Mouse (Mus musculus): ENCODE results near the gene Ccdc181. TPM values are rescaled to one million over a fixed set of nuclear protein-coding genes. Genes with fewer than 3 reads are reported as not detected.
A peak's percentile ranks its signal among the peaks of the same experiment; 100 is the strongest.

Ccdc181 gene
- polyA plus RNA-seq, 1 experiment from 2014 or later: 14.8 TPM

- no peak overlapping the region for H3K9ac ChIP-seq
- no peak overlapping the region for H3K27ac ChIP-seq
- WGBS: 61% methylated on average over 8 of the region's 8 CpGs
Measured at GRCm38 (mm10) chr1:164250391-164251150, 24.8 kb upstream of the Ccdc181 start.

GRCm38 (mm10) chr1:164251438-164251837 is 23.9 kb upstream of the Ccdc181 start:
- no peak for ATAC-seq (ENCODE audit: low FRiP score, low read depth)
- Histone ChIP-seq H3K27ac (no peak overlapping the region), H3K9me3 (no peaks in the 10 kb centered on the region), H3K4me3 (no peak overlapping the region), H3K4me1 (peaks cover 23% of the 10 kb centered on the region; the same call in 1 of the 2 replicates), H3K36me3 (no peaks in the 10 kb centered on the region), H3K4me2 (replicated peaks) (no peak overlapping the region), H3K27me3 (replicated peaks) (no peaks in the 10 kb centered on the region), H3K9ac (no peak overlapping the region)
- WGBS: 86% methylated on average over 1 of the region's 1 CpGs

More at GRCm38 (mm10) chr1:164250391-164251150, 24.8 kb upstream of the Ccdc181 start:
- Histone ChIP-seq H3K4me1 (peaks cover 23% of the 10 kb centered on the region; the same call in 1 of the 2 replicates), H3K4me3 (peak overlapping the region; percentile 61; the same call in 1 of the 2 replicates), H3K4me2 (replicated peaks) (peak overlapping the region; percentile 87), H3K9me3 (no peaks in the 10 kb centered on the region), H3K27me3 (replicated peaks) (no peaks in the 10 kb centered on the region), H3K36me3 (no peaks in the 10 kb centered on the region)
- no peak for ATAC-seq (ENCODE audit: low FRiP score, low read depth)

GRCm38 (mm10) chr1:164252551-164252950 is 22.8 kb upstream of the Ccdc181 start:
- peaks cover 22% of the 10 kb centered on the region; the same call in 1 of the 2 replicates for H3K4me1 ChIP-seq
- ATAC-seq (ENCODE audit: low FRiP score, low read depth): no peak
- H3K9me3 ChIP-seq: no peaks in the 10 kb centered on the region
- 63% methylated on average over 5 of the region's 5 CpGs for WGBS
- no peak overlapping the region for H3K9ac ChIP-seq
- H3K27ac ChIP-seq: no peak overlapping the region
- H3K4me2 ChIP-seq (replicated peaks): no peak overlapping the region
- no peaks in the 10 kb centered on the region for H3K27me3 ChIP-seq (replicated peaks)
- H3K4me3 ChIP-seq: no peak overlapping the region
- peaks cover 9% of the 10 kb centered on the region; the same call in 1 of the 2 replicates for H3K36me3 ChIP-seq

- Histone ChIP-seq H3K27ac (no peak overlapping the region), H3K4me1 (peaks cover 10% of the 10 kb centered on the region; the same call in 1 of the 2 replicates), H3K9me3 (no peaks in the 10 kb centered on the region), H3K4me3 (no peak overlapping the region), H3K9ac (no peak overlapping the region), H3K27me3 (replicated peaks) (no peaks in the 10 kb centered on the region), H3K36me3 (peaks cover 9% of the 10 kb centered on the region; the same call in 1 of the 2 replicates), H3K4me2 (replicated peaks) (no peak overlapping the region)
- WGBS: 83% methylated on average over 3 of the region's 3 CpGs
- no peak for ATAC-seq (ENCODE audit: low FRiP score, low read depth)
Measured at GRCm38 (mm10) chr1:164254836-164255235, 20.5 kb upstream of the Ccdc181 start.

- no peak for ATAC-seq (ENCODE audit: low FRiP score, low read depth)
- WGBS: 84% methylated on average over 16 of the region's 16 CpGs
- no peak overlapping the region for H3K4me2 ChIP-seq (replicated peaks)
- no peak overlapping the region for H3K27ac ChIP-seq
- no peak overlapping the region for H3K4me3 ChIP-seq
- no peaks in the 10 kb centered on the region for H3K27me3 ChIP-seq (replicated peaks)
- H3K9me3 ChIP-seq: no peaks in the 10 kb centered on the region
- no peak overlapping the region for H3K9ac ChIP-seq
- H3K4me1 ChIP-seq: no peaks in the 10 kb centered on the region
- H3K36me3 ChIP-seq: peaks cover 20% of the 10 kb centered on the region
Measured at GRCm38 (mm10) chr1:164260171-164261028, 15.0 kb upstream of the Ccdc181 start.

GRCm38 (mm10) chr1:164261553-164261952 is 13.8 kb upstream of the Ccdc181 start:
- Histone ChIP-seq H3K4me3 (no peak overlapping the region), H3K27me3 (replicated peaks) (no peaks in the 10 kb centered on the region), H3K9me3 (no peaks in the 10 kb centered on the region), H3K4me1 (no peaks in the 10 kb centered on the region), H3K9ac (no peak overlapping the region), H3K4me2 (replicated peaks) (no peak overlapping the region), H3K27ac (no peak overlapping the region), H3K36me3 (peaks cover 20% of the 10 kb centered on the region)
- no peak for ATAC-seq (ENCODE audit: low FRiP score, low read depth)
- 95% methylated on average over 7 of the region's 7 CpGs for WGBS

GRCm38 (mm10) chr1:164270941-164271340 is 4.4 kb upstream of the Ccdc181 start:
- no peak overlapping the region for H3K27ac ChIP-seq
- WGBS: 94% methylated on average over 7 of the region's 7 CpGs
- no peak overlapping the region for H3K4me2 ChIP-seq (replicated peaks)
- H3K27me3 ChIP-seq (replicated peaks): no peaks in the 10 kb centered on the region
- H3K4me1 ChIP-seq: no peaks in the 10 kb centered on the region
- H3K4me3 ChIP-seq: no peak overlapping the region
- ATAC-seq (ENCODE audit: low FRiP score, low read depth): no peak
- no peak overlapping the region for H3K9ac ChIP-seq
- H3K36me3 ChIP-seq: no peaks in the 10 kb centered on the region
- no peaks in the 10 kb centered on the region for H3K9me3 ChIP-seq

- H3K4me1 ChIP-seq: no peaks in the 10 kb centered on the region
- H3K4me3 ChIP-seq: no peak overlapping the region
- no peak overlapping the region for H3K4me2 ChIP-seq (replicated peaks)
- H3K36me3 ChIP-seq: no peaks in the 10 kb centered on the region
- no peak for ATAC-seq (ENCODE audit: low FRiP score, low read depth)
- H3K9ac ChIP-seq: no peak overlapping the region
- no peak overlapping the region for H3K27ac ChIP-seq
- WGBS: 79% methylated on average over 6 of the region's 6 CpGs
- no peaks in the 10 kb centered on the region for H3K27me3 ChIP-seq (replicated peaks)
- H3K9me3 ChIP-seq: no peaks in the 10 kb centered on the region
Measured at GRCm38 (mm10) chr1:164273659-164274058, 1.7 kb upstream of the Ccdc181 start.

GRCm38 (mm10) chr1:164276552-164276951 is 1.2 kb downstream of the Ccdc181 start:
- WGBS: 95% methylated on average over 3 of the region's 3 CpGs
- H3K4me3 ChIP-seq: no peak overlapping the region
- H3K9me3 ChIP-seq: no peaks in the 10 kb centered on the region
- no peaks in the 10 kb centered on the region for H3K27me3 ChIP-seq (replicated peaks)
- H3K4me1 ChIP-seq: no peaks in the 10 kb centered on the region
- no peak overlapping the region for H3K9ac ChIP-seq
- no peak for ATAC-seq (ENCODE audit: low FRiP score, low read depth)
- no peak overlapping the region for H3K4me2 ChIP-seq (replicated peaks)
- no peak overlapping the region for H3K27ac ChIP-seq
- H3K36me3 ChIP-seq: no peaks in the 10 kb centered on the region

GRCm38 (mm10) chr1:164279332-164279731 is 3.9 kb downstream of the Ccdc181 start:
- Histone ChIP-seq H3K9me3 (no peaks in the 10 kb centered on the region), H3K27me3 (replicated peaks) (no peaks in the 10 kb centered on the region), H3K4me2 (replicated peaks) (no peak overlapping the region), H3K36me3 (no peaks in the 10 kb centered on the region; the same call in 1 of the 2 replicates), H3K27ac (no peak overlapping the region), H3K4me3 (no peak overlapping the region), H3K4me1 (no peaks in the 10 kb centered on the region), H3K9ac (no peak overlapping the region)
- no peak for ATAC-seq (ENCODE audit: low FRiP score, low read depth)
- 69% methylated on average over 4 of the region's 4 CpGs for WGBS

GRCm38 (mm10) chr1:164284007-164284406 is 8.6 kb downstream of the Ccdc181 start:
- no peak overlapping the region for H3K4me3 ChIP-seq
- H3K9me3 ChIP-seq: no peaks in the 10 kb centered on the region
- H3K27ac ChIP-seq: no peak overlapping the region
- H3K4me2 ChIP-seq (replicated peaks): no peak overlapping the region
- H3K27me3 ChIP-seq (replicated peaks): no peaks in the 10 kb centered on the region
- H3K4me1 ChIP-seq: no peaks in the 10 kb centered on the region
- no peaks in the 10 kb centered on the region; the same call in 1 of the 2 replicates for H3K36me3 ChIP-seq
- WGBS: 89% methylated on average over 3 of the region's 3 CpGs
- ATAC-seq (ENCODE audit: low FRiP score, low read depth): no peak
- no peak overlapping the region for H3K9ac ChIP-seq

GRCm38 (mm10) chr1:164287406-164287805 is 12.0 kb downstream of the Ccdc181 start:
- ATAC-seq (ENCODE audit: low FRiP score, low read depth): no peak
- no peaks in the 10 kb centered on the region for H3K4me1 ChIP-seq
- no peak overlapping the region for H3K9ac ChIP-seq
- no peaks in the 10 kb centered on the region for H3K9me3 ChIP-seq
- no peak overlapping the region for H3K4me2 ChIP-seq (replicated peaks)
- H3K27me3 ChIP-seq (replicated peaks): no peaks in the 10 kb centered on the region
- H3K36me3 ChIP-seq: peaks cover 19% of the 10 kb centered on the region
- 64% methylated on average over 15 of the region's 15 CpGs for WGBS
- H3K27ac ChIP-seq: no peak overlapping the region
- no peak overlapping the region for H3K4me3 ChIP-seq

All from neural tube, embryonic 12.5 days (tissue).